Mouse (Mus musculus): ENCODE measurements around the gene Smpd4.

- no peak for TF ChIP-seq CTCF (IDR thresholded peaks at IDR 0.05; ENCODE audit: borderline replicate concordance, control insufficient read depth, extremely low read depth, insufficient read depth, low read length, poor library complexity)
- no peak for TF ChIP-seq POLR2A (IDR thresholded peaks at IDR 0.05; ENCODE audit: control insufficient read depth, extremely low read depth, insufficient read depth, low read length, poor library complexity)
Measured at GRCm38 (mm10) chr16:17637610-17638009, 18.5 kb downstream of the Smpd4 start.

Data from thymus, adult 2 months (tissue).